Mouse (Mus musculus) natural killer cell, adult 2 months (primary cell): ENCODE results near the gene Zbtb8b.
A peak's percentile ranks its signal among the peaks of the same experiment; 100 is the strongest.
"Not testable (repeated sequence)": the region's sequence is repeated elsewhere in the genome, so short reads cannot be mapped to it uniquely, and the experiment has no call there.

Experiments used
- DNase-seq, 2 experiments: peaks; one replicate each; pipeline ENCODE4 v3.0.0; 2022; ENCODE audit warnings: low spot score in 2 of 2

Gene Zbtb8b

GRCm38 (mm10) chr4:129416478-129416877 lies 24.2 kb downstream of the Zbtb8b start:
- DNase-seq: no peak

- no peak for DNase-seq
Observed at GRCm38 (mm10) chr4:129415892-129416291, 24.8 kb downstream of the Zbtb8b start.

- no peak for DNase-seq
Observed at GRCm38 (mm10) chr4:129410991-129411390, 29.7 kb downstream of the Zbtb8b start.

GRCm38 (mm10) chr4:129410532-129410931 lies 30.1 kb downstream of the Zbtb8b start:
- not testable (repeated sequence) for DNase-seq

GRCm38 (mm10) chr4:129406447-129406846 lies 34.2 kb downstream of the Zbtb8b start:
- DNase-seq: peak; percentile 11 to 27

GRCm38 (mm10) chr4:129399813-129400212 lies 40.8 kb downstream of the Zbtb8b start:
- no peak for DNase-seq

- DNase-seq: no peak
Observed at GRCm38 (mm10) chr4:129396960-129397359, 43.7 kb downstream of the Zbtb8b start.

GRCm38 (mm10) chr4:129394089-129394870 lies 46.4 kb downstream of the Zbtb8b start:
- DNase-seq: no peak

GRCm38 (mm10) chr4:129390936-129391557 lies 49.6 kb downstream of the Zbtb8b start:
- no peak for DNase-seq

- no peak for DNase-seq
Observed at GRCm38 (mm10) chr4:129390216-129390743, 50.4 kb downstream of the Zbtb8b start.

GRCm38 (mm10) chr4:129388404-129388803 lies 52.2 kb downstream of the Zbtb8b start:
- DNase-seq: no peak

- no peak for DNase-seq
Observed at GRCm38 (mm10) chr4:129386989-129387388, 53.7 kb downstream of the Zbtb8b start.

GRCm38 (mm10) chr4:129386269-129386946 lies 54.2 kb downstream of the Zbtb8b start:
- DNase-seq: no peak

GRCm38 (mm10) chr4:129385685-129386084 lies 55.0 kb downstream of the Zbtb8b start:
- DNase-seq: no peak

- DNase-seq: no peak
Observed at GRCm38 (mm10) chr4:129384440-129384839, 56.2 kb downstream of the Zbtb8b start.

- DNase-seq: no peak
Observed at GRCm38 (mm10) chr4:129383586-129383985, 57.1 kb downstream of the Zbtb8b start.

- DNase-seq: no peak
Observed at GRCm38 (mm10) chr4:129382488-129382887, 58.2 kb downstream of the Zbtb8b start.

- no peak for DNase-seq
Observed at GRCm38 (mm10) chr4:129382029-129382428, 58.6 kb downstream of the Zbtb8b start.

GRCm38 (mm10) chr4:129381148-129381547 lies 59.5 kb downstream of the Zbtb8b start:
- DNase-seq: no peak

GRCm38 (mm10) chr4:129379805-129380204 lies 60.8 kb downstream of the Zbtb8b start:
- DNase-seq: no peak

- DNase-seq: peak; percentile 8 to 12
Observed at GRCm38 (mm10) chr4:129377601-129378390, 62.9 kb downstream of the Zbtb8b start, which contains the start of gene Zbtb8a. Zbtb8a (minus strand) TSS chr4:129378116.
